In the genomic region with DNA sequence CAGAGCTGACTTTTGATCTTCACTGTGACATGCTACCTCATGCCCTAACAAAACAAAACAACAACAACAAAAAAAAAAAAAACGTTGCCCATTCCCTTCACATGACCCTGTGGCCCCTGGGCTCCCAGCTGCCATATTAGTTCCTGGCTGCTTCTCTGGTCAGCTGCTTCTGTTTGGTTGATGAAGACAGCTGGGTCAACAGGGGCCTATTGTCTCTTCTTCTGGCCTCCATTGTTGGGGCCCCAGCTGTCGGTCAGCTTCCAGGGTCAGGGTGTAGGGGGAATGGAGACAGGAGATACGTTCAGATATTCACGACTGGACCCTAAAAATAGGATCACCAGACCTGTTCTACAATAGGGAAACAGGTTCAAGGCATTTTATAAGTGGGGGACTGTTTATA, we compare ENCODE assay signal across 7 mouse cellular contexts. TPM values are rescaled to one million over a fixed set of nuclear protein-coding genes. Genes with fewer than 3 reads are reported as not detected.
DNase-seq lines count a peak whose midpoint lies in the region; ATAC-seq and TF ChIP-seq lines count a peak whose summit lies in the region.

No protein-coding gene starts in this region.

- WGBS in liver, adult 2 months = 26% methylated on average over 4 of the region's 4 CpGs
- WGBS in forebrain, embryonic 13.5 days = 20% methylated on average over 4 of the region's 4 CpGs
- WGBS in limb, embryonic 11.5 days = 29% methylated on average over 4 of the region's 4 CpGs
- 17% methylated on average over 4 of the region's 4 CpGs for WGBS in olfactory bulb, adult 2 months

- peaks cover 23% of the 10 kb centered on the region for H3K4me1 ChIP-seq in liver, adult 2 months (ENCODE audit: control insufficient read depth, insufficient read depth, low read length)
- H3K4me1 ChIP-seq in forebrain, embryonic 13.5 days = peaks cover 84% of the 10 kb centered on the region
- H3K4me1 ChIP-seq in limb, embryonic 11.5 days (ENCODE audit: control insufficient read depth, insufficient read depth, low read length) = peaks cover 33% of the 10 kb centered on the region
- H3K4me1 ChIP-seq in olfactory bulb, adult 2 months (ENCODE audit: control insufficient read depth, insufficient read depth, low read length) = peaks cover 49% of the 10 kb centered on the region

- no peaks in the 10 kb centered on the region for H3K36me3 ChIP-seq in liver, adult 2 months (ENCODE audit: control insufficient read depth, insufficient read depth, low read length)
- H3K36me3 ChIP-seq in forebrain, embryonic 13.5 days (ENCODE audit: poor library complexity, severe bottlenecking) = no peaks in the 10 kb centered on the region
- no peaks in the 10 kb centered on the region for H3K36me3 ChIP-seq in limb, embryonic 11.5 days (ENCODE audit: control insufficient read depth, insufficient read depth, low read length)

- no peak overlapping the region for H3K9ac ChIP-seq in liver, adult 2 months (ENCODE audit: low read depth, low read length)
- H3K9ac ChIP-seq in forebrain, embryonic 13.5 days = 0 out of 2 replicates have a peak overlapping the region, but pooled peaks have one; percentile 74
- no peak overlapping the region; the same call in 1 of the 2 replicates for H3K9ac ChIP-seq in limb, embryonic 11.5 days (ENCODE audit: low read length)

- ATAC-seq in forebrain, embryonic 13.5 days = no peak
- no peak for ATAC-seq in limb, embryonic 11.5 days (ENCODE audit: insufficient number of reproducible peaks, low FRiP score, low TSS enrichment, low read depth)
- ATAC-seq in granulocyte monocyte progenitor cell, adult 5-6 weeks (replicated peaks; ENCODE audit: poor library complexity, severe bottlenecking) = no peak

- no peak for TF ChIP-seq CTCF in liver, adult 2 months (IDR thresholded peaks at IDR 0.05; ENCODE audit: low read depth, low read length)
- no peak for TF ChIP-seq CTCF in olfactory bulb, adult 2 months (IDR thresholded peaks at IDR 0.05; ENCODE audit: insufficient read depth, low read depth, low read length)

- H3K79me2 ChIP-seq in liver, adult 2 months (ENCODE audit: control insufficient read depth, insufficient read depth, low read length) = 0 out of 2 replicates have a peak, but pooled peaks cover 3% of the 10 kb centered on the region

- DNase-seq in liver, adult 2 months (ENCODE audit: extremely low read depth, low read depth, low spot score) = no peak
- DNase-seq in liver = no peak
- no peak for DNase-seq in limb, embryonic 11.5 days (ENCODE audit: low spot score)
- DNase-seq in cerebellum, postnatal 4 days (ENCODE audit: low spot score in 2 of 2) = no peak

- peak overlapping the region; percentile 79 for H3K4me2 ChIP-seq in forebrain, embryonic 13.5 days
- H3K4me2 ChIP-seq in limb, embryonic 11.5 days (ENCODE audit: low read depth, severe bottlenecking) = peak overlapping the region; percentile 69

- no peaks in the 10 kb centered on the region for H3K9me3 ChIP-seq in forebrain, embryonic 13.5 days (replicated peaks)
- H3K9me3 ChIP-seq in limb, embryonic 11.5 days (ENCODE audit: control insufficient read depth, low read length) = no peaks in the 10 kb centered on the region

- no peak for TF ChIP-seq POLR2A in liver, adult 2 months (IDR thresholded peaks at IDR 0.05; ENCODE audit: extremely low read depth, insufficient read depth, low read length)
- TF ChIP-seq POLR2A in olfactory bulb, adult 2 months (IDR thresholded peaks at IDR 0.05; ENCODE audit: insufficient read depth, low read depth, low read length) = no peak

- no peaks in the 10 kb centered on the region for H3K27me3 ChIP-seq in liver, adult 2 months (ENCODE audit: control insufficient read depth, insufficient read depth, low read length)
- no peaks in the 10 kb centered on the region for H3K27me3 ChIP-seq in forebrain, embryonic 13.5 days
- no peaks in the 10 kb centered on the region for H3K27me3 ChIP-seq in limb, embryonic 11.5 days (ENCODE audit: control insufficient read depth, insufficient read depth, low read length)

- peak overlapping the region; percentile 25; the same call in 1 of the 2 replicates for H3K27ac ChIP-seq in liver, adult 2 months (replicated peaks; ENCODE audit: insufficient read depth, low read depth, low read length)
- peak overlapping the region; percentile 74 for H3K27ac ChIP-seq in forebrain, embryonic 13.5 days
- no peak overlapping the region; the same call in 1 of the 2 replicates for H3K27ac ChIP-seq in limb, embryonic 11.5 days (replicated peaks; ENCODE audit: low read depth, low read length)
- H3K27ac ChIP-seq in olfactory bulb, adult 2 months (ENCODE audit: insufficient read depth, low read depth, low read length) = peak overlapping the region; percentile 66

- no peak overlapping the region for H3K4me3 ChIP-seq in liver, adult 2 months (ENCODE audit: insufficient read depth, low read depth, low read length)
- peak overlapping the region; percentile 70 for H3K4me3 ChIP-seq in forebrain, embryonic 13.5 days
- peak overlapping the region; percentile 67; the same call in 1 of the 2 replicates for H3K4me3 ChIP-seq in limb, embryonic 11.5 days (ENCODE audit: low read depth, low read length)
- H3K4me3 ChIP-seq in olfactory bulb, adult 2 months (ENCODE audit: insufficient read depth, low read depth, low read length) = peak overlapping the region; percentile 60; the same call in 1 of the 2 replicates

RNA-seq across cellular contexts. Expression of a gene that starts 0.4 kb away (rescaled TPM):
- total RNA-seq in liver, adult 2 months (2014; rRNA removed) = 37.2 and 42.9 TPM in 2 replicates
- 58.4 and 60.5 TPM in 2 replicates for polyA plus RNA-seq in liver, adult 2 months (2012; rRNA removed)
- polyA plus RNA-seq in forebrain, embryonic 13.5 days (2015; fragmentation: Nextera tagmentation; extraction: Ambion mirVana) = 15.3 and 21.0 TPM in 2 replicates
- 13.8 and 14.3 TPM in 2 replicates for polyA plus RNA-seq in limb, embryonic 11.5 days (2014; fragmentation: Nextera tagmentation; extraction: Ambion mirVana)
- not detected in 2 replicates for polyA plus RNA-seq in olfactory bulb, adult 2 months (2012; ENCODE audit: insufficient read depth, insufficient read length, low replicate concordance, missing spikeins)
- total RNA-seq in granulocyte monocyte progenitor cell, adult 5-6 weeks (2014; fragmentation: Nextera tagmentation) = 0.32 and 2.5 TPM in 2 replicates
- 0.43 and 1.5 TPM in 2 replicates for total RNA-seq in granulocyte monocyte progenitor cell, adult 5-6 weeks (2017)

RNA-seq across cellular contexts. Expression of a gene that starts 39.4 kb away (rescaled TPM):
- 12.2 and 14.9 TPM in 2 replicates for total RNA-seq in liver, adult 2 months (2014; rRNA removed)
- 13.8 and 18.3 TPM in 2 replicates for polyA plus RNA-seq in liver, adult 2 months (2012; rRNA removed)
- 17.1 and 23.7 TPM in 2 replicates for polyA plus RNA-seq in forebrain, embryonic 13.5 days (2015; fragmentation: Nextera tagmentation; extraction: Ambion mirVana)
- 4.3 and 4.4 TPM in 2 replicates for polyA plus RNA-seq in limb, embryonic 11.5 days (2014; fragmentation: Nextera tagmentation; extraction: Ambion mirVana)
- polyA plus RNA-seq in olfactory bulb, adult 2 months (2012; ENCODE audit: insufficient read depth, insufficient read length, low replicate concordance, missing spikeins) = not detected in 2 replicates
- total RNA-seq in granulocyte monocyte progenitor cell, adult 5-6 weeks (2014; fragmentation: Nextera tagmentation) = 209 and 244 TPM in 2 replicates
- 201 and 270 TPM in 2 replicates for total RNA-seq in granulocyte monocyte progenitor cell, adult 5-6 weeks (2017)

RNA-seq across cellular contexts. Expression of a gene that starts 56.2 kb away (rescaled TPM):
- 1.4 and 2.3 TPM in 2 replicates for total RNA-seq in liver, adult 2 months (2014; rRNA removed)
- 3.4 and 3.5 TPM in 2 replicates for polyA plus RNA-seq in liver, adult 2 months (2012; rRNA removed)
- polyA plus RNA-seq in forebrain, embryonic 13.5 days (2015; fragmentation: Nextera tagmentation; extraction: Ambion mirVana) = 8.5 and 12.2 TPM in 2 replicates
- 78.7 and 79.9 TPM in 2 replicates for polyA plus RNA-seq in limb, embryonic 11.5 days (2014; fragmentation: Nextera tagmentation; extraction: Ambion mirVana)
- not detected in 2 replicates for polyA plus RNA-seq in olfactory bulb, adult 2 months (2012; ENCODE audit: insufficient read depth, insufficient read length, low replicate concordance, missing spikeins)
- total RNA-seq in granulocyte monocyte progenitor cell, adult 5-6 weeks (2014; fragmentation: Nextera tagmentation) = not detected in 2 replicates
- total RNA-seq in granulocyte monocyte progenitor cell, adult 5-6 weeks (2017) = not detected in 2 replicates
